Comparison of ENCODE assay signal across 11 mouse cellular contexts in the genomic region with DNA sequence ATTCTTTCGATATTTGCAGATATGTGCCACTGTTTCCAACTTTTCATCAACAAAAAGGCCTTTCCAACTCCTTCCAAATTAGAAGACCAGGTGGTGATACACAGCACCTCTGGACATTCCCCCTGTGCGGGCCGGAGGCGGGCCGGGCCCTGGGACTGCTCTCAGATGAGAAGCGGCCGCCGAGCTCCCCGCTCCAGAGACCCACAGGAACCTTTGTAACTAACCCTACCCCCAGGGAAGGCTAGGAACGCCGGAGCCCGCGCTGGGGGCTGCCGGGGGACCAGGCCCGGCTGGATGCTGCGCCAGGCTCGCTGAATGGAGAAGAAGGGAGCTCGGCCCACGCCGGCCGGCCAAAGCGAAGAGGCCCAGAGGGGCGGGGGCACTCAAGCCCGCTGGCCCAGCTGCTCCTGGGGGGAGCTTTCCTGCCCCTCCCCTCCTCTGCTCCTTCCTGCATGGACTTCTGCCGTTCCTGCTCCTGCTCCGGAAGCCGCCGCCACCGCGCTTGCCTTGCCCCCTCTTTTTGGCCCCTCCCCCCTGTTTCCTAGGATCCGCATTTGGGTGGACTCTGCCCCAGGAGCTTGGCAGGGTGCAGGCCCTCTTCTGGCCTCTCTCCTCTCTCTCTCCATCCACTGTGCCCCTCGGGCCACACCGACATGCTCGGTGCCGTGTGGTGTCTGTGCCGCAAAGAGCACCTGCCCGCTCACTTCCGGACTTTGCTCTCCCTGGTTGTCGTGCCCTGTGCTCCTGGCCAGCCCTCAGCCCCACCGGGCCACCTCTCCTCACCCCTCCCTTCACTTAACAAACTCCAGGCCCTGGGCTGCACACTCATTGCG. TPM values are rescaled to one million over a fixed set of nuclear protein-coding genes. Genes with fewer than 3 reads are reported as not detected.
DNase-seq lines count a peak whose midpoint lies in the region; ATAC-seq lines count a peak whose summit lies in the region.
"Had no signal": no experiment of that assay in that cellular context is flagged by ENCODE, and none has a peak within 500 bp of the region (broad histone marks: within the 10 kb centered on the region; RNA-seq: fewer than 3 reads in every experiment).

No protein-coding gene starts in this region.

- H3K9me3 ChIP-seq in heart, embryonic 12.5 days (replicated peaks): no peaks in the 10 kb centered on the region
- H3K9me3 ChIP-seq in hindbrain, embryonic 12.5 days (replicated peaks): no peaks in the 10 kb centered on the region
- H3K9me3 ChIP-seq in neural tube, embryonic 15.5 days (replicated peaks): no peaks in the 10 kb centered on the region

- H3K36me3 ChIP-seq in heart, embryonic 12.5 days: peaks cover 78% of the 10 kb centered on the region
- H3K36me3 ChIP-seq in hindbrain, embryonic 12.5 days: peaks cover 67% of the 10 kb centered on the region
- peaks cover 62% of the 10 kb centered on the region for H3K36me3 ChIP-seq in neural tube, embryonic 15.5 days

- peak; percentile 9; the same call in 1 of the 2 replicates for ATAC-seq in heart, embryonic 12.5 days (ENCODE audit: insufficient number of reproducible peaks, low FRiP score)
- no peak for ATAC-seq in hindbrain, embryonic 12.5 days (ENCODE audit: low FRiP score)
- ATAC-seq in neural tube, embryonic 15.5 days (ENCODE audit: low FRiP score): no peak
- no peak for ATAC-seq in CD4-positive, CD25-positive, alpha-beta regulatory T cell, adult 4 months

- no peak overlapping the region for H3K4me2 ChIP-seq in heart, embryonic 12.5 days
- 0 out of 2 replicates have a peak overlapping the region, but pooled peaks have one; percentile 9 for H3K4me2 ChIP-seq in hindbrain, embryonic 12.5 days (replicated peaks)
- no peak overlapping the region for H3K4me2 ChIP-seq in neural tube, embryonic 15.5 days

- no peak overlapping the region for H3K4me3 ChIP-seq in heart, embryonic 12.5 days
- H3K4me3 ChIP-seq in hindbrain, embryonic 12.5 days: no peak overlapping the region
- H3K4me3 ChIP-seq in neural tube, embryonic 15.5 days (replicated peaks): no peak overlapping the region

- WGBS in heart, embryonic 12.5 days: 57% methylated on average over 41 of the region's 41 CpGs
- 38% methylated on average over 41 of the region's 41 CpGs for WGBS in hindbrain, embryonic 12.5 days
- 52% methylated on average over 37 of the region's 41 CpGs for WGBS in neural tube, embryonic 15.5 days

- DNase-seq in heart, postnatal 36 days: no peak
- DNase-seq in kidney, postnatal 14 days: peak; percentile 86
- no peak for DNase-seq in cerebellum, postnatal 14 days
- no peak for DNase-seq in cerebellum, postnatal 10 days

- intact Hi-C loops in heart, postnatal 36 days (cut with DNase I): no loop called here

- H3K27me3 ChIP-seq in heart, embryonic 12.5 days (replicated peaks): 0 out of 2 replicates have a peak, but pooled peaks cover 13% of the 10 kb centered on the region
- H3K27me3 ChIP-seq in hindbrain, embryonic 12.5 days: 0 out of 2 replicates have a peak, but pooled peaks cover 3% of the 10 kb centered on the region
- H3K27me3 ChIP-seq in neural tube, embryonic 15.5 days (replicated peaks): no peaks in the 10 kb centered on the region

- H3K27ac ChIP-seq in heart, embryonic 12.5 days (ENCODE audit: poor library complexity, severe bottlenecking): no peak overlapping the region
- peak overlapping the region; percentile 46; the same call in 1 of the 2 replicates for H3K27ac ChIP-seq in hindbrain, embryonic 12.5 days
- peak overlapping the region; percentile 83; the same call in 1 of the 2 replicates for H3K27ac ChIP-seq in neural tube, embryonic 15.5 days (replicated peaks)
- H3K27ac ChIP-seq: macrophage had no signal

- H3K9ac ChIP-seq in heart, embryonic 12.5 days: no peak overlapping the region
- peak overlapping the region; percentile 35; the same call in 1 of the 2 replicates for H3K9ac ChIP-seq in hindbrain, embryonic 12.5 days
- no peak overlapping the region for H3K9ac ChIP-seq in neural tube, embryonic 15.5 days (replicated peaks)

- peaks cover 23% of the 10 kb centered on the region for H3K4me1 ChIP-seq in heart, embryonic 12.5 days (replicated peaks)
- peaks cover 59% of the 10 kb centered on the region for H3K4me1 ChIP-seq in hindbrain, embryonic 12.5 days
- peaks cover 54% of the 10 kb centered on the region for H3K4me1 ChIP-seq in neural tube, embryonic 15.5 days

RNA-seq across cellular contexts. Expression of a gene that starts 30.5 kb away (rescaled TPM):
- polyA plus RNA-seq in heart, embryonic 12.5 days (2016; fragmentation: Nextera tagmentation; extraction: Ambion mirVana): 34.9 and 35.2 TPM in 2 replicates
- 10 to 100 TPM; 83.6 to 91.1 TPM for total RNA-seq in heart, postnatal 36 days (2021)
- polyA plus RNA-seq in hindbrain, embryonic 12.5 days (2016; fragmentation: Nextera tagmentation; extraction: Ambion mirVana): 83.7 and 86.2 TPM in 2 replicates
- 60.2 and 101 TPM in 2 replicates for polyA plus RNA-seq in neural tube, embryonic 15.5 days (2015; fragmentation: Nextera tagmentation; extraction: Ambion mirVana)
- 1 to 10 TPM; 5.5 to 8.6 TPM for polyA plus RNA-seq in CD4-positive, CD25-positive, alpha-beta regulatory T cell, adult 4 months (2017; shearing (Covaris generic))

RNA-seq across cellular contexts. Expression of a gene that starts 34.8 kb away (rescaled TPM):
- 18.9 and 19.7 TPM in 2 replicates for polyA plus RNA-seq in heart, embryonic 12.5 days (2016; fragmentation: Nextera tagmentation; extraction: Ambion mirVana)
- 10 to 100 TPM; 11.7 to 12.1 TPM for total RNA-seq in heart, postnatal 36 days (2021)
- 32.6 and 36.7 TPM in 2 replicates for polyA plus RNA-seq in hindbrain, embryonic 12.5 days (2016; fragmentation: Nextera tagmentation; extraction: Ambion mirVana)
- polyA plus RNA-seq in neural tube, embryonic 15.5 days (2015; fragmentation: Nextera tagmentation; extraction: Ambion mirVana): 54.8 and 62.8 TPM in 2 replicates
- polyA plus RNA-seq in CD4-positive, CD25-positive, alpha-beta regulatory T cell, adult 4 months (2017; shearing (Covaris generic)): 10 to 100 TPM; 72.9 to 95.2 TPM

RNA-seq across cellular contexts. Expression of a gene that starts 37.4 kb away (rescaled TPM):
- polyA plus RNA-seq in heart, embryonic 12.5 days (2016; fragmentation: Nextera tagmentation; extraction: Ambion mirVana): 172 and 175 TPM in 2 replicates
- total RNA-seq in heart, postnatal 36 days (2021): 100 to 1,000 TPM; 288 to 310 TPM
- polyA plus RNA-seq in hindbrain, embryonic 12.5 days (2016; fragmentation: Nextera tagmentation; extraction: Ambion mirVana): 109 and 113 TPM in 2 replicates
- 111 TPM in 2 replicates for polyA plus RNA-seq in neural tube, embryonic 15.5 days (2015; fragmentation: Nextera tagmentation; extraction: Ambion mirVana)
- polyA plus RNA-seq in CD4-positive, CD25-positive, alpha-beta regulatory T cell, adult 4 months (2017; shearing (Covaris generic)): 10 to 100 TPM; 53.4 to 57.0 TPM

RNA-seq across cellular contexts. Expression of a gene that starts 44.5 kb away (rescaled TPM):
- not detected in 2 replicates for polyA plus RNA-seq in heart, embryonic 12.5 days (2016; fragmentation: Nextera tagmentation; extraction: Ambion mirVana)
- total RNA-seq in heart, postnatal 36 days (2021): not detected
- 5.6 and 6.7 TPM in 2 replicates for polyA plus RNA-seq in hindbrain, embryonic 12.5 days (2016; fragmentation: Nextera tagmentation; extraction: Ambion mirVana)
- polyA plus RNA-seq in neural tube, embryonic 15.5 days (2015; fragmentation: Nextera tagmentation; extraction: Ambion mirVana): 5.9 and 13.7 TPM in 2 replicates
- not detected for polyA plus RNA-seq in CD4-positive, CD25-positive, alpha-beta regulatory T cell, adult 4 months (2017; shearing (Covaris generic))
- total RNA-seq: adrenal gland, adult 8-10 months had no signal
- polyA plus RNA-seq: heart, embryonic 16.5 days; macrophage had no signal

RNA-seq across cellular contexts. Expression of a gene that starts 58.3 kb away (rescaled TPM):
- 3.7 and 4.7 TPM in 2 replicates for polyA plus RNA-seq in heart, embryonic 12.5 days (2016; fragmentation: Nextera tagmentation; extraction: Ambion mirVana)
- 10 to 100 TPM; 73.0 to 82.3 TPM for total RNA-seq in heart, postnatal 36 days (2021)
- polyA plus RNA-seq in hindbrain, embryonic 12.5 days (2016; fragmentation: Nextera tagmentation; extraction: Ambion mirVana): 0.32 and 0.42 TPM in 2 replicates
- 0.40 and 0.87 TPM in 2 replicates for polyA plus RNA-seq in neural tube, embryonic 15.5 days (2015; fragmentation: Nextera tagmentation; extraction: Ambion mirVana)
- polyA plus RNA-seq in CD4-positive, CD25-positive, alpha-beta regulatory T cell, adult 4 months (2017; shearing (Covaris generic)): not detected
